Mouse (Mus musculus): Measurements from ENCODE around the gene Dgkg. TPM values are rescaled to one million over a fixed set of nuclear protein-coding genes. Genes with fewer than 3 reads are reported as not detected.

Gene Dgkg
- total RNA-seq, 2 experiments from 2014 or later: 190 to 202 TPM

DNA sequence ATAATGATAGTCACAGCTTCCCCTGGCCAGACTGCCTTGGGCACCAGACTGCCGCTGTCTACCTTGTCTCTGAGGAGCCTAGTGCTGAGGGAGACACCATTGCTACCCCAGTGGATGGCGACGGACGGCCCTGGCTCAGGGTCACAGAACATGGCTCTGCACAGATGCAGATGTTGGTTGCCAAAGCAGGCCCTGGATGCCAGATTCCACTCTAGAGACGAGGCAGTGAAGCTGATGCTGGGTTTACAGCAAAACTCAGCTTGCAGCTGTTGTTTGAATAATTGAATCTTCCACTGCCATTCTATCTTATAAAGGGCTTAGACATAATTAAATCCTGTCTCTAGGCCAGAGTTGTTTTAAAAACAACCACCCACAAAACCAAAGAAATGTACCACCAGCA lies 153.0 kb downstream of the Dgkg start:
- no peak for DNase-seq (ENCODE audit: extremely low spot score in 1 of 2, low spot score in 1 of 2)

- DNase-seq (ENCODE audit: extremely low spot score in 1 of 2, low spot score in 1 of 2): no peak
These were observed 153.6 kb downstream of the Dgkg start for GRCm38 (mm10) chr16:22503467-22503866.

DNA sequence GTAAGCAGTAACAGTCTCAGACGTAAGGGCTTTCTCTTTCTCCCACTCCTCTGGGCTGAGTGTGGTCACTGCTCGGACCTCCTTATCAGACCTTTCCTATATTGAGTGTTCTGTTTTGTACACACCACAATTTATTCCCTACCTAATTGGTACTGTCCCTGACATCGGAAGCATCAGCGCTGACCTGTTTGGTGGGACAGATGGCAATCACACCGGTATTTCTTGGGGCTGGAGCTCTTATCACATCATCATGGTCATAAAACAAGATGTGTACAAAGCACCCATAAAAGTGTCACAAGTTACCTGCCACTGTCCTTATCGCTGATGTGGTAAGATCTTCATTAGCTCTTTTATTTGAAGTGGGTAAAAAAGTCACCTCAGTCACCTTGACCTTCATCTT lies 155.2 kb downstream of the Dgkg start:
- no peak for DNase-seq (ENCODE audit: extremely low spot score in 1 of 2, low spot score in 1 of 2)

GRCm38 (mm10) chr16:22500561-22500960 lies 156.5 kb downstream of the Dgkg start:
- no peak for DNase-seq (ENCODE audit: extremely low spot score in 1 of 2, low spot score in 1 of 2)

DNA sequence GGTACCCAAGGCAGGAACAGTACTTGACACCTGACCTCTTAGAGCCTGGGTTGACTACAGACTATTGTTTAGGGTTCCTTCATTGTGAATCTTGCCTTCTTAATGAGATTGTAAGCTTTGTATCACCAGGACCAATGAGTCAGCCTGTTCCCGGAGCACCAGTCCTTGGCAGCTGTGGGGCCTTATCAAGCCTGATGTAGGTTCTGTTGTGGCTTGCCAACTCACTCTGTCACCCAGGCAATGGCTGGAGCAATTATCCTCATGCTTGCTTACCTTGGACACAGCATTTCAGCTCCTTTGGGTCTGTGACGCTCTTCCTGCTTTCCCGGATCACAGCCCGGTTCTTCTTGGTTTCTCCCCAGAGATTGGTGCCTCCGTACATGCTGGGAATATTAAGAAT lies 157.1 kb downstream of the Dgkg start:
- DNase-seq (ENCODE audit: extremely low spot score in 1 of 2, low spot score in 1 of 2): no peak

DNA sequence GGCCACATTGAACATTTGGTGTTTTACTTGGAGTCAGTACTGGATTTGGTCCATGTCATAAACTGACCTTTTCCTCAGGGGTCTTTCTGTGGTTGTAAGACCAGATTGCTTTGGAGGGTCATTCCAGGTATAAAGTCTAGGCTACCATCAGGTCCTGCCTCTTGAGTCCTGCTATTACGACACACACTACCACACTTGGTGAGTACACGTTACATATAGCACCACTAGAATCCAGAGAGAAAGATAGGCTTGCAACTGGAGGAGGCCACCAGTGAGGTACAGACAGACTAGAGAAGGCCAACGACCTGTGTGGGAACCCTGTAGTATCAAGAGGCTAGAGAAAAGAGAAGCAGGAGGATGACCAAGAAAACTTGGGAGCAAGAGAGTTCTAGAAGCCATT lies 157.6 kb downstream of the Dgkg start:
- DNase-seq (ENCODE audit: extremely low spot score in 1 of 2, low spot score in 1 of 2): no peak

GRCm38 (mm10) chr16:22497976-22498375 lies 159.0 kb downstream of the Dgkg start:
- DNase-seq (ENCODE audit: extremely low spot score in 1 of 2, low spot score in 1 of 2): no peak

- DNase-seq (ENCODE audit: extremely low spot score in 1 of 2, low spot score in 1 of 2): no peak
These were observed 161.8 kb downstream of the Dgkg start for GRCm38 (mm10) chr16:22495259-22495658.

- no peak for DNase-seq (ENCODE audit: extremely low spot score in 1 of 2, low spot score in 1 of 2)
These were observed 162.2 kb downstream of the Dgkg start for GRCm38 (mm10) chr16:22494815-22495214.

- DNase-seq (ENCODE audit: extremely low spot score in 1 of 2, low spot score in 1 of 2): no peak
These were observed 163.6 kb downstream of the Dgkg start for GRCm38 (mm10) chr16:22493396-22493795.

- DNase-seq (ENCODE audit: extremely low spot score in 1 of 2, low spot score in 1 of 2): peak in 1 of 2 experiments; percentile 44
These were observed 165.4 kb downstream of the Dgkg start for GRCm38 (mm10) chr16:22491446-22492166.

- no peak for DNase-seq (ENCODE audit: extremely low spot score in 1 of 2, low spot score in 1 of 2)
These were observed 173.1 kb downstream of the Dgkg start for GRCm38 (mm10) chr16:22483900-22484299.

DNA sequence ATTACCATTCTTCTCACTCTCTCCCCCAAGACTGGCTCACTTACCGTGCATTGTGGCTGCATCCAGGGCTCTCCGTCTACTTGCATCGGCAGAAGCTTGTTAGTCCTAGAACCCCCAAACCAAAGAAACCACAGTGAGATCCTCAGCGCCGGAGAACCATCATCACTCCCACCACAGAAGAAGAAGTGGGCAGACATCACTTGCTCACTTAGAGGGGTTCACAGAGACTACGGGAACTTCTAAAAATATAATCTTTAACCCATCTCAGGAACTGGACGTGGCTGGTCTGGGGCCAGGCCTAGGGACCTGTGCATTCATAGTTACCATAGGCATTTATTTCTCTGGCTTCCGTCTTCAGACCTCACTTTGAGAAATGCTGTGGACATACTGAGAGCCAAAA lies 177.7 kb downstream of the Dgkg start:
- no peak for DNase-seq (ENCODE audit: extremely low spot score in 1 of 2, low spot score in 1 of 2)

DNA sequence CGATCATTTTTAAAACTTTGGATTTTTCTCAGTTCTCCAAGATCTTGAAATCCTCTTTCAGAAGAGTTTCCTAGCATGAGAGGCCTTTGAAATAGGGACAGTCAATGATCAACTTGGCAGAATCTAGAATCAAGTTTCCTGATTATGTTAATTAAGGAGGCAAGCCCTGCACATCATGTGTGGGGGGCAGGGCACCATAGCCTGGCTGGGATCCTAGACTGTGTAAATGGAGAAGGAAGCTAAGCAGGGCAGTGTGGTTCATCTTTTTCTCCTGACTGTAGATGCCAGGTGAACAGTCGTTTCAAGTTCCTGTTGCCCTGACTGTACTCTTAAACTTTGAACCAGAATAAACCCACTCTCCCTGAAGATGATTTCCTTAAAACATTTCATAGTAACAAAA lies 185.3 kb downstream of the Dgkg start:
- no peak for DNase-seq (ENCODE audit: extremely low spot score in 1 of 2, low spot score in 1 of 2)

- no peak for DNase-seq (ENCODE audit: extremely low spot score in 1 of 2, low spot score in 1 of 2)
These were observed 187.6 kb downstream of the Dgkg start for GRCm38 (mm10) chr16:22469385-22469784.

DNA sequence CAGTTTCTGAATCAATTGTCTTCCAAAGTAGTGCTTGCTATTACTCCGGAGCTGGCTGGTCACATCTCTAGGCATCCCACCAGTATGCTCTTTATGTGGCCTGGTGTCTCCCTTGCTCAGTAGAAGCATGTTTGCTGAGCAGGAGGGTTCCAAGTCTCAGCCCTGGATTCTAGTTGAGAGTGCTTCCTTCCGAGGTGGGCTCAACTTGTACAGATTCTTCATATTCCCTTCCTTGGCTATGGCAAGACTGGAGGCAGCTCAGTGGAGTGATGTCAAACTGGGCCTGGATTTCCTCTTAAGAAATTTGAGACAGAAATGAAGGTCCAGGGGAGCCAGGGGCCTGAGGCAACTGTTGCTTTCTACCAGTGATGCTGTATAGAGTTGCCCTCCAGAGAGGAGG lies 189.9 kb downstream of the Dgkg start:
- no peak for DNase-seq (ENCODE audit: extremely low spot score in 1 of 2, low spot score in 1 of 2)

GRCm38 (mm10) chr16:22466381-22466780 lies 190.6 kb downstream of the Dgkg start:
- no peak for DNase-seq (ENCODE audit: extremely low spot score in 1 of 2, low spot score in 1 of 2)

DNA sequence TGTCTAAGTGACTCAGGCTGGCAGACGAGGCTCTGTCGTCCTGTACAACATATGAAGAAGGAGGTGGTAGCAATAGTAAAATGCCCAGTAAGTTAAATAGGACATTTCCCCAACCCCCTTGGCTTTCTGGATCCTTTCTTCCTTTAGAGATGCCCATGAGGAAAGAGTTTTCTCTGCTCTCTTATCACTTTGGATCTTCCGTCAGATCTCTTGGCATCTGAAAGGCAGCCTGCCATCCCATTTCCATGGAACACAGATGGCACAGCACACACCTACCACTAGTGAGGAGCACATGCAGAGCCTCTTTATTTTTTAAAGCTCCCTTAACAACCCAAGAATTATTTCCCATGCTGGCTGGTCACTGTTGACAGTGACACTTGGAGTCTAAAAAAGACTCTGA lies 194.8 kb downstream of the Dgkg start:
- no peak for DNase-seq (ENCODE audit: extremely low spot score in 1 of 2, low spot score in 1 of 2)

- DNase-seq (ENCODE audit: extremely low spot score in 1 of 2, low spot score in 1 of 2): no peak
These were observed 195.3 kb downstream of the Dgkg start for GRCm38 (mm10) chr16:22461728-22462127.

DNA sequence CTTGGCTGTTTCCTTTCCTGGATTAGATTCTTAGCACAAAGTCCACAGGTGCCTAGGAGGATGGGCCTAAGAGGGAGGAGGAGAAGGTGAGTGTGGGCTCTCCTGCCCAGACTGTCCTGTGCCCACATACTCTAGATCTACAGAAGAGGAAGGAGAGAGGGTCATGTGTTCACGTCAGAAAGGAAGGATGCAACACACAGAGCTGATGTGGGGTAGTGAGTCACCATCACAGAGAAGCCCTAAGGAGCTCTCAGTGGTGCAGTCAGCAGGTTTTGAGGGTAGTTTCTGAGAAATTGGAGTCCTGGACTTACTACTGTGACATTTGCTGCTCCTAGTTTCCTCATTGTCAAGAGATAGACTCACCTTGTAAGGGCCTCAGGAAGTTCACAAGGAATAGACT lies 196.1 kb downstream of the Dgkg start:
- no peak for DNase-seq (ENCODE audit: extremely low spot score in 1 of 2, low spot score in 1 of 2)

- DNase-seq (ENCODE audit: extremely low spot score in 1 of 2, low spot score in 1 of 2): no peak
These were observed 204.9 kb downstream of the Dgkg start for GRCm38 (mm10) chr16:22452082-22452481.

DNA sequence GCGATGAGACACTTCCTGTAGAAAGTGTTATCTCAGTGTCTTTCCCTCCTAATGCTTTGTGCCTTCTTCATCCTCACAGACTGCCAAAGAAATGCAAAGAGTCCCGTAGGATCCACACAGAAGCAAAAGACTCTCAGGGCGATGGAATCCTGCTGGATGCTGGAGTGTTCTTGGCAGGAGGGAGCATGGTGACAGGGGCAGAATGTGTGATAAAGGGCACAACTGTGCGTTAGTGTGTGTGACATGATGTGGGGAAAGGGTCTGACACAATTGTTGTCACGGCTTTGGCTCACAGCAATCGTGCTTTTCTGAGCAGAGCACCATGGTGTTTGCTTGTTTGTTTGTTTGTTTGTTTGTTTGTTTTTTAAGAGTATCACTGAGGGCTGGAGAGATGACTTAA lies 208.9 kb downstream of the Dgkg start:
- DNase-seq (ENCODE audit: extremely low spot score in 1 of 2, low spot score in 1 of 2): no peak

GRCm38 (mm10) chr16:22444786-22445185 lies 212.2 kb downstream of the Dgkg start:
- DNase-seq (ENCODE audit: extremely low spot score in 1 of 2, low spot score in 1 of 2): no peak
